Mouse (Mus musculus) telencephalon, adult 2 months (tissue): ENCODE measurements around the gene Tmcc2.

Experiments
- DNase-seq: peaks from one replicate; pipeline ENCODE4 v3.0.0-alpha.2; 2011; ENCODE audit warnings: low read depth, low spot score

The Tmcc2 gene

GRCm38 (mm10) chr1:132315889-132316624, 75.0 kb downstream of the Tmcc2 start, which contains the start of gene Nuak2:
TSS of gene Nuak2 (plus strand) at chr1:132316126.
- DNase-seq: no peak

GRCm38 (mm10) chr1:132312703-132313102, 78.4 kb downstream of the Tmcc2 start:
- DNase-seq: no peak

- no peak for DNase-seq
These were observed 79.0 kb downstream of the Tmcc2 start for GRCm38 (mm10) chr1:132312043-132312442.

- DNase-seq: no peak
These were observed 79.8 kb downstream of the Tmcc2 start for GRCm38 (mm10) chr1:132311174-132311859.

GRCm38 (mm10) chr1:132310754-132311153, 80.3 kb downstream of the Tmcc2 start:
- DNase-seq: no peak

GRCm38 (mm10) chr1:132308674-132309073, 82.4 kb downstream of the Tmcc2 start:
- no peak for DNase-seq

- no peak for DNase-seq
These were observed 83.1 kb downstream of the Tmcc2 start for GRCm38 (mm10) chr1:132307962-132308361.

GRCm38 (mm10) chr1:132306808-132307207, 84.3 kb downstream of the Tmcc2 start:
- no peak for DNase-seq
